Mouse (Mus musculus) kidney, embryonic 16.5 days (tissue): Measurements from ENCODE around the gene Slc1a7. TPM values are rescaled to one million over a fixed set of nuclear protein-coding genes. Genes with fewer than 3 reads are reported as not detected.

ENCODE experiments used
- ATAC-seq: fragments of 200-750 bp; cut with Nextera tagmentation; 2 replicates; pipeline ENCODE4 v1.8.0; 2017; ENCODE audit warnings: moderate TSS enrichment; ENCODE audit not compliant: low FRiP score, low TSS enrichment
- H3K27ac ChIP-seq: fragments of 300-500 bp; sonication (generic); 2 replicates; pipeline ENCODE4 v1.5.1; 2014; ENCODE audit warnings: low read length
- H3K27me3 ChIP-seq: fragments of 300-500 bp; sonication (generic); 2 replicates; pipeline ENCODE4 v1.6.1; 2014; ENCODE audit warnings: low read length, control low read depth, mixed read lengths; ENCODE audit not compliant: insufficient read depth
- H3K36me3 ChIP-seq: fragments of 300-500 bp; sonication (generic); 2 replicates; pipeline ENCODE4 v1.6.1; 2014; ENCODE audit warnings: low read length, control low read depth, mixed read lengths; ENCODE audit not compliant: insufficient read depth
- H3K4me1 ChIP-seq: fragments of 300-500 bp; sonication (generic); 2 replicates; pipeline ENCODE4 v1.6.1; 2014; ENCODE audit warnings: low read length, control low read depth, mixed read lengths; ENCODE audit not compliant: insufficient read depth
- H3K4me2 ChIP-seq: fragments of 300-500 bp; sonication (generic); replicated peaks from 2 replicates; pipeline ENCODE4 v1.6.1; 2014; ENCODE audit warnings: low read depth, low read length
- H3K4me3 ChIP-seq: fragments of 300-500 bp; sonication (generic); 2 replicates; pipeline ENCODE4 v1.5.1; 2014; ENCODE audit warnings: mild to moderate bottlenecking, low read length
- H3K9ac ChIP-seq: fragments of 300-500 bp; sonication (generic); replicated peaks from 2 replicates; pipeline ENCODE4 v1.6.1; 2014; ENCODE audit warnings: low read length
- H3K9me3 ChIP-seq: fragments of 300-500 bp; sonication (generic); 2 replicates; pipeline ENCODE4 v1.6.1; 2016; ENCODE audit warnings: low read length, control low read depth
- WGBS: fragments of 180-500 bp; shearing (Covaris S2); extraction: QIAGEN DNeasy Blood & Tissue Kit; methylation state at CpG from one replicate; pipeline ENCODE4 v1.1.7; 2014; 5-methylcytosine and 5-hydroxymethylcytosine counted together
- polyA plus RNA-seq: library from polyadenylated mRNA; unstranded; fragments of >200 nt; fragmentation: Nextera tagmentation; extraction: Ambion mirVana; gene quantifications from 2 replicates; pipeline ENCODE4 v1.2.1, GENCODE M21; 2015

The Slc1a7 gene
- polyA plus RNA-seq, 1 experiment from 2014 or later, result not detected

DNA sequence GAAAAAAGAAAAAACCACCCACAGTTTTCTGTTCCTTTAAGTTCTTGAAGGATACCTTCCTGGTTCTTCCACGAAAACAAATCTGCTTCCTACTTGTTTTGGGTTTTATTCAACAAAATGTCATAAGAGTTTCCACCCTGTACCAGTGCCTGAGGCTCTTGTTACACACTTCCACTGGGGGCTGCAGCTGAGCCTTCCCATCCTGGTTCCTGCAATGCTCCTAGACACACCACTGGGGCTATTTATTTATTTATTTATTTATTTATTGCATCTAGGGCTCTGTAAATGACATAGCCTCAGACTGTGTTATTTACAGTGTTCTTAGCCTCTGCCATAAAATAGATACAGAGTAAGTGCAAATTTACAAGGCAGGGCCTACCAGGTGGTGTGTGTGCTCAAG, 15.6 kb downstream of the Slc1a7 start:
- Histone ChIP-seq H3K36me3 (no peaks in the 10 kb centered on the region), H3K4me1 (peaks cover 16% of the 10 kb centered on the region), H3K27ac (peak overlapping the region; percentile 48; the same call in 1 of the 2 replicates), H3K4me3 (no peak overlapping the region), H3K9ac (no peak overlapping the region), H3K9me3 (no peaks in the 10 kb centered on the region), H3K4me2 (no peak overlapping the region), H3K27me3 (no peaks in the 10 kb centered on the region)
- no peak for ATAC-seq
- 58% methylated on average over 1 of the region's 1 CpGs for WGBS

DNA sequence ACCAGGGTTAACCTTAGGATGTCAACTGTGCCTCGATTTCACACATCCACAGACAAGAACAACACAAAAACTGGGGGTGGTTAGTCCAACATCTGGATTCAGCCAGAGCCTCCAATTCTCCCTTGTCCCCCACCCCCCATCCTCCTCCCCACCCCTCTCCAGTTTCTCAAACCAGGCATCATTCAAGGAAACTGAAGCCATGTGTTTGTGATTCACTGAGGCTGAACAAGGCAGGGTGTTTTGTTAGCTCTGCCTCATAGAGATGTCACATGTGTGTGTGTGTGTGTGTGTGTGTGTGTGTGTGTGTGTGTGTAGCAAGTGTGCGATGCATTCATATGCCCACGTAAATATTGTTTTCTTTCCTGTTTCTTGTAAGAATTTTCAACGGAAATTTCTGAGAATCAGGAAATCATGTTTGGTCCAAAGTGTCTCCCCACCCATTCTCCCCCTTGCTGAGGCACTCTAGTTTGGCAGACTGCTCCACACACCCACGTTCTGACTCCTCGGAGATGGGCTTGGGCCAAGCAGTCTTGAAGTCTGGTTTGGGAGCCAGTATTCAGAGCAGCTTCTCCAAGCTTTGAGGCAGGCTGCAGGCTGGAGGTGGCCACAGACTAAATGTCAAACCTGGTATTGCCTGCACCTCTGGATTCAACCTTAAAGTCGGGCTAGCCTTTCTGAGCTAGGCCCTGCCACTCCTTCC, 16.3 kb downstream of the Slc1a7 start:
- H3K27ac ChIP-seq, result peak overlapping the region; percentile 51
- H3K4me3 ChIP-seq, result no peak overlapping the region
- ATAC-seq, result 0 out of 2 replicates have a peak, but pooled peaks have one; percentile 37
- peaks cover 13% of the 10 kb centered on the region for H3K4me1 ChIP-seq
- 36% methylated on average over 7 of the region's 7 CpGs for WGBS
- H3K9ac ChIP-seq, result 0 out of 2 replicates have a peak overlapping the region, but pooled peaks have one; percentile 22
- no peaks in the 10 kb centered on the region for H3K36me3 ChIP-seq
- no peak overlapping the region for H3K4me2 ChIP-seq
- H3K9me3 ChIP-seq, result no peaks in the 10 kb centered on the region
- H3K27me3 ChIP-seq, result no peaks in the 10 kb centered on the region

DNA sequence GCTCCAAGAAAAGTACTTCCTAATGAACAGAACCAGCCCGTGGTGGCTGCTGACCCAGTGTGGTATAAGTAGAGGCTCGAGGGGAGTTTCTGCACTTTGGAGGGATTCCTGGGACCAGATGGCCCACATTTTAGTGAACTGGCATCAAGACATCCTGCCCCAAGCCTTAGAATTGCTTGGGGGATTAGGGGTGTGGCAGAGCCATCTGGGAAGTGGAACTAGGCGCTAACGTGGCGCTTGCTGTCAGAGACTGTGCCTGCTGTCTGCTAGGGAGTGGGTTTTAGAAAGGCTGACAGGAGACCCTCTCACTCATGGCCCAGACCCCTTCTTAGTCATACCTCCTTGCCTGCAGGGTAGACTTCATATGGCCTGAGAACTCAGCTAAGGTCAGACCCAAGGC, 17.7 kb downstream of the Slc1a7 start:
- Histone ChIP-seq H3K4me3 (no peak overlapping the region), H3K9ac (no peak overlapping the region), H3K27me3 (no peaks in the 10 kb centered on the region), H3K4me2 (no peak overlapping the region), H3K4me1 (peaks cover 11% of the 10 kb centered on the region), H3K36me3 (no peaks in the 10 kb centered on the region), H3K27ac (no peak overlapping the region), H3K9me3 (no peaks in the 10 kb centered on the region)
- ATAC-seq, result no peak
- WGBS, result 84% methylated on average over 5 of the region's 5 CpGs

DNA sequence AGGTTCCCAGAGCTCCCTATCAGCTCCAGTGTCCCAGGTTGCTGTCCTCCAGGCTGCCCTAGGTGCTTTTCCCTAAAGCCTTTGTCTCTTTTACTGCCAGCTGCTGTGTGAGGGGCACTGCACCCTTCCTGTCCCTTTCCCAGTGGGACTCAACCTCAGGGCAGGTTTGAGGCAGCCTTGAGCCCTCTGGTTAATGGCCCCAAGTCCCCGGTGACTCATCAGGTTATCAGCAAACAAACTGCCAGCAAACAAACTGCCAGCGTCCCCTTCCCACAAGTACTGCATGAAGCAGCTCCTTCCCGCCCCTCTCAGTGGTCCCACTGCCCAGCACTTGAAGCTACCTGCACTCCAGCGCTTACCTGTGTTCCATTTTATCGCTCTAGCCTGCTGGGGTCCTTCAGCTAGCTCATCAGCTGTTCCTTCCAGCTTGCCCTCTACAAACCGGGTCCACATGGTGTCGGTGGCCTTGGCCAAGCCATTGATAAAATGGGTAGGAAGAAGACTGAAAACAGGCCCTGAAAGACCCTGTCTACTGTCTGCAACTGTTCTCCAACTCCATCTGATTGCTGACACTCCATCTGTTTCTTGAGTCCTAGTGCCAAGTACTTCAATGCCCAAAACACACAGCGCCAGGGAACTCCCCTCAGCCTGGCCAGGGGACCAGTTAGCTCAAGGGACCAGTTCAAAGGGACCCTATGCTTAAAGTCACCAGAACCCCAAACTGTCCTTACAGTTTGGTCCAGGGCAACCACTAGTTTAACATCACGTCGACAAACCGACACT, 18.4 kb downstream of the Slc1a7 start:
- ATAC-seq, result no peak
- Histone ChIP-seq H3K9ac (no peak overlapping the region), H3K9me3 (no peaks in the 10 kb centered on the region), H3K4me1 (peaks cover 11% of the 10 kb centered on the region), H3K36me3 (no peaks in the 10 kb centered on the region), H3K27me3 (no peaks in the 10 kb centered on the region), H3K27ac (no peak overlapping the region), H3K4me2 (no peak overlapping the region), H3K4me3 (no peak overlapping the region)
- 89% methylated on average over 11 of the region's 11 CpGs for WGBS

DNA sequence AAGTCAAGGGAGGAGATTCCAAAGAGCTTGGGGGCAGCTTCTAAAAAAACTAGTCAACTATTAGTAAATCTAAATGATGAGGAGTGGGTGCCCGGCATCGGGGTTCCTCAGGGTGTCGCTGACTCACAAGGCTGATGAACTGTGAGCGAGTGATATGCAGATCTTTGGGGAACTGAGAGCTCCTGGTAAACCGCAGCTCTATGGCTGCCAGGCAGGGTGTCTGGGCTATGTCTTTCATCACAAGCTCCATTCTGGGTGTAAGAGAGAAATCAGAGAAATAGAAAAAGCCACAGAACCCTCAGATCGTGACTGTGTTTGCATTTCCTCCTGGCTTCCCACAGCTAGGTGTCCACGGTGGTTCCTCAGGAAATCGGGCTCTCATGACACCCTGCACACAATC, 20.8 kb downstream of the Slc1a7 start:
- peaks cover 10% of the 10 kb centered on the region for H3K4me1 ChIP-seq
- H3K27ac ChIP-seq, result no peak overlapping the region
- H3K9ac ChIP-seq, result no peak overlapping the region
- H3K9me3 ChIP-seq, result no peaks in the 10 kb centered on the region
- no peak overlapping the region for H3K4me3 ChIP-seq
- no peak overlapping the region for H3K4me2 ChIP-seq
- WGBS, result 61% methylated on average over 8 of the region's 8 CpGs
- H3K36me3 ChIP-seq, result no peaks in the 10 kb centered on the region
- no peak for ATAC-seq
- no peaks in the 10 kb centered on the region for H3K27me3 ChIP-seq

DNA sequence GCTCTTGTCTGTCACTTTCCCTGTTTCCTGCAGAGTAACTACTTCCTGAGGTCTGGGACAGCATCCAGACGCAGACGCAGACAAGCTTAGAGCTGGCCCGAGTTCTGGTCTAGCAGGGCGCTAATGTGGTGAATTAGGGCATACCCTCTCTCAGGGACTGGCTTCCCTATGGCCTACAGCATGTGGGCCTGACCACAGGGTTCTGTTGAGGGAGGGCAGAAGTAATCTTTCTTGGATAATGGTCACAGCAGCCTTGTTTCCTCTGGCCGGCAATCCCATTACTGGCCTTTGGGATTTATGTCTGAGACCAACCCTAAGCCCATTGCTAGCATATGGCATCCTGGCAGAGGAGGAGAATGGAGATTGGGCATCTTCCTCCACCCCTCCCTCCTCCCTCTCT, 22.7 kb downstream of the Slc1a7 start:
- Histone ChIP-seq H3K9ac (no peak overlapping the region), H3K27ac (no peak overlapping the region), H3K36me3 (no peaks in the 10 kb centered on the region), H3K4me2 (no peak overlapping the region), H3K4me1 (no peaks in the 10 kb centered on the region), H3K4me3 (no peak overlapping the region), H3K9me3 (0 out of 2 replicates have a peak, but pooled peaks cover 3% of the 10 kb centered on the region), H3K27me3 (no peaks in the 10 kb centered on the region)
- 65% methylated on average over 5 of the region's 5 CpGs for WGBS
- ATAC-seq, result no peak

DNA sequence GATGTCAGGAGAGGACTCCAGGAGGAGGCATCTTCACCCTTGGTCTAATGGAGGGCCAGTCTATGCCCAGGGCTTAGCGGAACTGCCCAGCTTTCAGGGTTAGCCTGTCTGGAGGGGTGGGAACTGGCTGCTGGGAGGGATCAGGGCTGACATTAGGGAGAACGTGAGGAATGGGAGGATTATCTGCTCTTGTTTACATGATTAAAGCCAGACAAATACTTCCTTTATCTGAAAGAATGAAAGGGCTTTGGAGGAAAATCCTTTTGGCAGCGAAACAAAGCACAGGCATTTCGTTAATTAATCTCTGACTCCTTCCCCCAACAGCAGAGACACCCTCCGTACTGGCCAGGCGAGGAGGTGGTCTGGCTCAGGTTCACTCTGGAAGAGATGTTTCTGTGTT, 23.7 kb downstream of the Slc1a7 start:
- 53% methylated on average over 6 of the region's 6 CpGs for WGBS

DNA sequence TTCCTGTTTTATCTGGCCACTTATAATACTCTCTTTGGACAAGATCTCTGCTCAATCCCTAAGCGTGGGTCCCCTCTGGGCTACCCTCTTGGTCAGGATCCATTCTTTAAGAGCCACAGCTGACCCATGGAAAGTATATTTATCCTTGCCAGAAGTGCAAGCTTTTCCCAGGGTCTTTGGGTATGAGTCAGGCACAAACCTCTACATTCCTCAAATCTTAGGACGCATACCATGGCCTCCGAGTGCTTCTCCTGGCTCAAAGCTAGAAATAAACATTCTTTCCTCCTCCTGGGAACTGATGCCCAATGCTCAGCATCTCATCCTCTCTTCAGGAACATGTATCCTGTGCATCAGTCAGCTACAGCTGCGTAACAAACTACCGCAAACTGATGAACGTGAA, 26.9 kb downstream of the Slc1a7 start:
- Histone ChIP-seq H3K27me3 (no peaks in the 10 kb centered on the region), H3K9me3 (0 out of 2 replicates have a peak, but pooled peaks cover 3% of the 10 kb centered on the region), H3K27ac (no peak overlapping the region), H3K4me1 (peaks cover 4% of the 10 kb centered on the region; the same call in 1 of the 2 replicates), H3K4me2 (no peak overlapping the region), H3K36me3 (no peaks in the 10 kb centered on the region), H3K4me3 (no peak overlapping the region), H3K9ac (no peak overlapping the region)
- 92% methylated on average over 6 of the region's 6 CpGs for WGBS
- ATAC-seq, result no peak

More for the DNA sequence above, 23.7 kb downstream of the Slc1a7 start:
- no peaks in the 10 kb centered on the region for H3K4me1 ChIP-seq
- H3K9ac ChIP-seq, result no peak overlapping the region
- no peaks in the 10 kb centered on the region for H3K36me3 ChIP-seq
- no peak for ATAC-seq
- H3K4me3 ChIP-seq, result no peak overlapping the region
- H3K9me3 ChIP-seq, result 0 out of 2 replicates have a peak, but pooled peaks cover 3% of the 10 kb centered on the region
- no peak overlapping the region for H3K4me2 ChIP-seq
- H3K27ac ChIP-seq, result no peak overlapping the region
- H3K27me3 ChIP-seq, result no peaks in the 10 kb centered on the region

DNA sequence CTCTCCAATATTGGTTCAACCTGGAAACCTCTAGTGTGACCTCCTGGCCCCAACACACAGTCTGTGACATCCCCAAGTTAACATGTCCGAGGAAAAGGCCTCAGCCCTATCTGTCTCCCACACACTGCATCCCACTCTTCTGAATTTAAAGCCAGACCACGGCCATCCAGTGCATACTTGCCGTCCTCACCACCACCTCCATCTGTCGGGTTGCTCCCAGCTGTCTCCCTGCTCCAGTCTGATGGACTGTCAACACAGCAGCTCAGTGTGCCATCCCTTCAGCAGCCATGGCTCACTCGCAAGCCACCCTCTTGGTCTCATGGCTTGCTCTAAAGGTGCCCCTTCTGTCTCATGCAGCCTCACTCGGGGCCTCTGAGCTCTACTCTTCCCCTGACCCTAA, 27.6 kb downstream of the Slc1a7 start:
- Histone ChIP-seq H3K27me3 (no peaks in the 10 kb centered on the region), H3K9ac (no peak overlapping the region), H3K4me3 (no peak overlapping the region), H3K4me1 (peaks cover 4% of the 10 kb centered on the region; the same call in 1 of the 2 replicates), H3K4me2 (no peak overlapping the region), H3K36me3 (no peaks in the 10 kb centered on the region), H3K9me3 (0 out of 2 replicates have a peak, but pooled peaks cover 3% of the 10 kb centered on the region), H3K27ac (no peak overlapping the region)
- WGBS, result 79% methylated on average over 6 of the region's 6 CpGs
- ATAC-seq, result no peak
